Mouse (Mus musculus) thymus, adult 18-20 months (tissue): ENCODE results near the gene M1ap.

Experiments used
- DNase-seq, 2 experiments: peaks; one replicate each; pipeline ENCODE4 v3.0.0; 2022; ENCODE audit warnings: mixed read lengths in 2 of 2

The M1ap gene

GRCm38 (mm10) chr6:83011255-83011654, 64.6 kb downstream of the M1ap start:
- DNase-seq: no peak

- no peak for DNase-seq
Measured at GRCm38 (mm10) chr6:83011756-83012155, 65.1 kb downstream of the M1ap start.

- DNase-seq: no peak
Measured at GRCm38 (mm10) chr6:83013444-83013843, 66.7 kb downstream of the M1ap start.

GRCm38 (mm10) chr6:83014482-83015466, 68.1 kb downstream of the M1ap start:
- DNase-seq: no peak

GRCm38 (mm10) chr6:83015749-83016148, 69.0 kb downstream of the M1ap start:
- no peak for DNase-seq

GRCm38 (mm10) chr6:83017190-83017589, 70.5 kb downstream of the M1ap start:
- no peak for DNase-seq

GRCm38 (mm10) chr6:83019044-83019443, 72.3 kb downstream of the M1ap start:
- DNase-seq: no peak

GRCm38 (mm10) chr6:83020121-83020520, 73.4 kb downstream of the M1ap start:
- DNase-seq: no peak

GRCm38 (mm10) chr6:83020836-83021593, 74.3 kb downstream of the M1ap start:
- no peak for DNase-seq

GRCm38 (mm10) chr6:83023008-83023407, 76.3 kb downstream of the M1ap start:
- no peak for DNase-seq

GRCm38 (mm10) chr6:83023786-83024185, 77.1 kb downstream of the M1ap start:
- DNase-seq: no peak

GRCm38 (mm10) chr6:83024421-83024820, 77.7 kb downstream of the M1ap start:
- no peak for DNase-seq

- DNase-seq: no peak
Measured at GRCm38 (mm10) chr6:83025221-83025620, 78.5 kb downstream of the M1ap start.

GRCm38 (mm10) chr6:83027293-83027692, 80.6 kb downstream of the M1ap start:
- DNase-seq: no peak

- DNase-seq: no peak
Measured at GRCm38 (mm10) chr6:83027706-83028105, 81.0 kb downstream of the M1ap start.

GRCm38 (mm10) chr6:83029777-83030176, 83.1 kb downstream of the M1ap start:
- DNase-seq: no peak

GRCm38 (mm10) chr6:83031111-83031510, 84.4 kb downstream of the M1ap start:
- no peak for DNase-seq

- no peak for DNase-seq
Measured at GRCm38 (mm10) chr6:83031921-83032590, 85.4 kb downstream of the M1ap start.

GRCm38 (mm10) chr6:83032769-83033191, 86.1 kb downstream of the M1ap start:
- DNase-seq: peak; percentile 37 to 46

- DNase-seq: peak; percentile 52 to 59
Measured at GRCm38 (mm10) chr6:83033249-83034185, 86.8 kb downstream of the M1ap start, which contains the start of the genes Dok1 and Loxl3. Gene Dok1 (minus strand): TSS chr6:83033471. Gene Loxl3 (plus strand): TSS chr6:83034173.

GRCm38 (mm10) chr6:83034463-83035055, 87.9 kb downstream of the M1ap start:
- no peak for DNase-seq
